Mouse (Mus musculus): Measurements from ENCODE around the gene Slc35f3. TPM values are rescaled to one million over a fixed set of nuclear protein-coding genes. Genes with fewer than 3 reads are reported as not detected.

Gene Slc35f3
- total RNA-seq (2021) = under 1 TPM in 1 of 2 experiments, not detected in 1; 0.33 TPM
- long read RNA-seq, experiment 1 = 0 reads
- long read RNA-seq, experiment 2 = 0 reads

DNA sequence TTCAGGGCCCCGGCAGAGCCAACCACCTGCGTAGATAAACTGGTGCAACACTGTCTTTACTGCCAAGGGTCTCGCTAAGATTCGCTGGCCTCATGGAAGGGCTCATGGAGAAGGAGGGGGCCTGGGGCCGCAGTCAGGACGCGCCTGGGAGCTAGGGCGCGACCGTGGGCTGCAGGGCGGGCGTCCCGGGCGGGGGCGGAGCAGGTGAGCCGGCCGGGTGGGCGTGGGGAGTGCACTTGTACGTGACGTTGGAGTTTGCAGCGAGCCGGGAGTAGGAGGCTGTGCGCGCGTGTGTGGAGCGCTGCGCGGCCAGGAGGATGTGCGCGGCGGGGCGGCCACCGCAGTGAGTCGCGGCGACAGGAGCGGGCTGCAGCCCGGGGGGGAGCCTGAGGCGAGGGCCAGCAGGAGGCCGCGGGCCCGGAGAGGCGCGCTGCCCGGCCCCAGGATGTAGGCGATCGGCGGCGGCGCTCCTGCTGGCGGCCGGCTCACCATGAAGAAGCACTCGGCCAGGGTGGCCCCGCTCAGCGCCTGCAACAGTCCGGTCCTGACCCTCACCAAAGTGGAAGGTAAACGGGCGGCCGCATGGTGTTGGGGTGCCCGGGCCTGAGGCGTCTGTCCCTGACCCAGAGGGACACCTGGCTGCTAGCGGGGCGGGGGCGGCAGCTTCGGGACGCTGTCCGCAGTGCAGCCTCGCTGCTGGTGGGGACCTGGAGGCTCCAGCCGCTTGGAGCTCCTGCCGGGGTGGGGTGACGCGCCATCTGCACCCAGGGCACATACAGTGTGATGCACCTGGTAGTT lies at the start of gene Slc35f3:
Gene Slc35f3, plus strand, starts transcription at position 263 of the 798 bp plus-strand sequence.
- DNase-seq (ENCODE audit: low spot score) = peak; percentile 1

DNA sequence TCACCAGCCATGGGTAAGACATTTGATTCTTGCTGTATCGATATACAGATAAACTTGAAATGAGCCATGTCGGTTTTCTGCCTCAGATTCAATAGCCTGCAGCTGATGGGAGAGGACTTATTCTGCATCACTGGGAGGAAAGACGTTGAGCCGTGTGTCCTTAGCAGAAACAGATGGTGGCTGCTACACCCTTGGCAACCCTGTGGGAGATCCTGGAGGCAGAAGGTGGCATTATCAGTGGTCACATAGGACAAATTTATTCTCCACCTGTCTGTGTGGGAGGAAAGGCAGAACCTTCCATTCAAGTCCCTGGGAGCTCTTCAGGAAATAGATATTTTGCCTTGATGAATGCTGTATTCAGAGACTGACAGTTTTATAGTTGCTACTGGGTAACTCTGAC lies 47.9 kb upstream of the Slc35f3 start:
- DNase-seq (ENCODE audit: low spot score) = no peak

DNA sequence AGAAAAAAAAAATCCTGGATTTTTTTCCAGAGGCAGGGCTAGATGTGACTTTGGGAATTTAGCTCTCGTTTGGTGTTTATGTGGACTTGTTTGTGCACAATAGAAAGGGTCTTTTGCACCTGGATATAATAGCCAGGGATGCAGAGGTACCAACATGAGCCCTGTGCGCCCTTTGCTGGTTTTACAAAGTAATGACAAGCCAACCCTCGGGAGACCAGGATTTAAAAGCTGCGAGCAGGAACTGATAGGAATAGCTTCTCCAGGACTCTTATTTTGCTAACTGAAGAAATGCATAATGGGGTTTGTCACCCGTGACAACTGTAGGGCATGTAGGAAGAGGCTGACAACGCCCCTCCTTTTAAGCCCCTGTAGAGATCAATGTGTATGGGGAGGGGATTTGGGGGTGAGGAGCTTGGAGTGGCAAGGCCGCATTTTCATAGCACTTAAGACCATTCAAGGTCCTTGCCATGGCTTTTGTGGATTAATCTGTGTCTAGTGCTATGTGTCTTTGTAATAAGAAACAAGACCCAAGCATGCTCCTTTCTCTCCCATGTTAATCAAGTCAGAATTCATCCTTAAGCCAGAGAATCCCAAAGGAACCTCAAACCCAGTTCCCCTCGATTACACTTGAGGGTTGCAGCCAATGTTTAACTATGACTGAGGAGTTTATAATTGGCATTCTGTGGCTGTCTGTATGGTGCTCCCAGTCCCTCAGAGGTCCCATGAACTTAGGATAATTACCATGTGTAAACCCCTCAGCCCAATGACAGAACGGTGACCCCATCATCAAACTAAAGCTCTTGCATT lies 41.6 kb upstream of the Slc35f3 start:
- DNase-seq (ENCODE audit: low spot score) = no peak

DNA sequence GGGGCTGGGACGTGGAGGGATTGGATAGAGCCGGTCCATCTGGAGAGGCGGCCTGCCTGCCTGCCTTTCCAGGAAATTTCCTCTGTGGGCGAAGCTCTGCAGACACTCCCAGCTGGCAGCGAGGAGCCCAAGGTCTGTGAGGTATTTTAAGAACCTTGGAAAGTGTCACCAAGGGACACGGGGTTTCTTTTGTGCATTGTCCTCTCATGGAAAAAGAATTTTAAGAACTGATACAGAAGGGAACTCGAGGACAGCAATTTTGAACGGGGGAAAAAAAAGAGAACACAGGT lies 41.0 kb upstream of the Slc35f3 start:
- no peak for DNase-seq (ENCODE audit: low spot score)

DNA sequence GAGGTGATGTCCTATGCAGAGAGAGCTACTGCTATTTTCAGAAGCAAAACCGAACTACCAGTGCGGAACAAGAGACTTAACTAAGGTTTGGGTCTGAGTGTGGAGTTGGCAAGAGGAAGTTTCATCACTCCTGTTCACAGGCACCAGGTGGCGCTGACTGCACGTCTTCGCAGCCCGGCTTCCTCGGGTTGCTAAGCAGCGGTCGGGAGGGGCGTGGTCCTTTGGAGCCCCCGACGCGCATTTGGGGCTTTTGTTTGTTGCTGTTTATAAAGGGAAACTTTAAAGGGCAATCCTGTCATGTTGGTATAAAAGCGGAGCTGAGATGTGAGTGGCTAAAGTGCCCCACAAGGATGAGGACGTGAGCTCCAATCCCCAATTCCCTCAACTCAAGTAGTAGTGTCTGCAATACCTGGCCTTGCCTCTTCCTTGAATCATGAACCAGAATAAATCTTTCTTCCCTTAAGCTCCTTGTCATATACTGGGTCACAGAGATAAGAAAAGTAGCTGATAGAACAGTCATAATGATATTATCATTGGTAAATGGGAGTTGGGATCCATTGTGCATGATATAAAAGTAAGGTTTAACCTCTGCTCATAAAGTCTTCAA lies 40.1 kb upstream of the Slc35f3 start:
- DNase-seq (ENCODE audit: low spot score) = peak; percentile 25

DNA sequence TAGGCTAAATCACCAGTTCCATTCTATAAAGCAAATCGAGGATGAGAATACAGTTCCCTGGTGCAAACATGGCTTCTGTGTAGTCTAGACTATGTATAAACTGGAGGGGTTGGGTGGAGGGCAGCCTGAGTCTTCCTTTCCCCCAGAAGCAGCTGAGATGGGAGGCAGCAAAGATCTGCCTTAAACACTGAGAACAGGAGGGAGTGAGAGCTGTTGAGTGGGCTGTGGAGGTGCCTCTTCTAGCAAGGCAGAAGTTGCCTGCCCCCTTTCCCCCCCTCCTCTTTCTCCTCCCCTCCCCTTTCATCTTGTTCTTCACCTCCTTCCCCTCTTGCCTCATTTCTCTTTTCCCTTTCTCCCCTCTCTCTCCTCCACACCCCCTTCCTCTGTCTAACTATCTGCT lies 33.2 kb upstream of the Slc35f3 start:
- no peak for DNase-seq (ENCODE audit: low spot score)

DNA sequence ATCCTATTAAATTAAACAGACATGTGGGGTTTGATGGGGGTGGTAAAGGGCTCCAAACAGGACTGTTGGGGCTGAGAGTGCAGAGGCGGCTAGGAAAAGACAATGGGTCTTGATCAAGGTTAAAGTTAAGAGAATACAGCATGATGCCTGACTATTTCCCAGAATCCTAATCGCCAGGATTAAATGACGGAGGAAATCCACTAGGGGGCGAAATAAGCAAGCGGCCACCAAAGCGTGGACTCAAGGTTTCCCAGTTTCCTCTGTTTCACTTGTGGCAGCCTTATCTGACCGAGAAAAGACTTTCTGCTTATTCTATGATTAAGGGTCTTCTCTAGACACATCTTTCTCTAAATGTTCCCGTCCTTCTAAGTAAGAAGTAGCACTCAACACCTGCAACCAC lies 31.2 kb upstream of the Slc35f3 start:
- DNase-seq (ENCODE audit: low spot score) = no peak

DNA sequence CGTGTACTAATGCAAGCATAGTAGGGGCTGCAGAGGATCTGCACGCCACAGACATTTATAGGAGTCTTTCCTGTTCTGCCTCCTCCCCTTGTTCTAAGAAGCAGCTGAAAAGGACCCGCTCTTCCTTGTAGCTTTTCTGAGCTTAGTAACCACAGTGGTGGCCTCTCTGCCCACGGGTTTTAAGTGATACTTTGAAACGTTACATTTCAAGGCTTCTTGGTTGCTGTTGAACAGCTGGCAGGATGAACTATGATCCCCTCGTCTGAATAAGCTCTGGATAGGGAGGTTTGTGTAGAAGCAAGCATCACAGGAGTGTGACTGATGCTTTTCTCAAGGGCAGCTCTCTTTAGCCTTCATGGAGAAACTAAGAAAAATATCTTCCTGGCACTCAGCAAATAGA lies 28.6 kb upstream of the Slc35f3 start:
- no peak for DNase-seq (ENCODE audit: low spot score)

DNA sequence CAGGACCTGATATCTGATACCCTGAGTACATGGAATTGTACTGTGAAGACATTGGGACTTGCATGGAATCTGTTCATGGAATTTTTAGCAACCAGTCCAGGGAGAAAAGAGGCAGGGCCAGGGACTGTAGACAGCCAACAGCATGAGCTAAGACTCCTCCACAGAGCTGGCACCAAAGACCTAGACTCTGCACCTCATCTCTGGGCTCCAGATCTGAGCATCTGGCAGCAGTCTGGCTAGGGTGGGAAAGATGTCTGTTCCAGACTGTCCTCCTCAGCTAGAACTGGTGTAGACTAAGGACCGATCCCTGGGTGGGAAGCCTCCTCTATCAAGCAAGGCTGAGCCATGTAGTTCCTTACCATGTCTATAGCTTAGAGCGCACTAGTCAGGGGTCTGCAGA lies 25.9 kb upstream of the Slc35f3 start:
- no peak for DNase-seq (ENCODE audit: low spot score)

DNA sequence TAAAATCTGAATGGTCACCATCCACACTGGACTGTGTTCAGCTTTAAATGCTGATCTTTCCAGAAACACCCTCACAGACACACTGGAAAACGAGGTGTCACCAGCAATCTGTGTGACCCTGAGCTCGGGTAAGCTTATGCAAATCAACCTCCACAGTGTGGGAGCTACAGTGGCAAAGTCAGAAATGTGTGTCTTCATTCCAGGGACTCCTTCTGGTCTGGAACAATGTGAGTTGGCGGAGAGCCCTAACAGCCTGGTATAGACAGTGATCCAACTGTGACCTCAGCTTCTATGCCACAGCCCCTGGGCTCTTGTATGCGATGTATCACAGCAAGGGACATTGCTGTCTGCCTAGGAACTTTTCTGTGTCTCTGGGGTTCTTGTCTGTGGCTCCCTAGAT lies 25.3 kb upstream of the Slc35f3 start:
- no peak for DNase-seq (ENCODE audit: low spot score)

DNA sequence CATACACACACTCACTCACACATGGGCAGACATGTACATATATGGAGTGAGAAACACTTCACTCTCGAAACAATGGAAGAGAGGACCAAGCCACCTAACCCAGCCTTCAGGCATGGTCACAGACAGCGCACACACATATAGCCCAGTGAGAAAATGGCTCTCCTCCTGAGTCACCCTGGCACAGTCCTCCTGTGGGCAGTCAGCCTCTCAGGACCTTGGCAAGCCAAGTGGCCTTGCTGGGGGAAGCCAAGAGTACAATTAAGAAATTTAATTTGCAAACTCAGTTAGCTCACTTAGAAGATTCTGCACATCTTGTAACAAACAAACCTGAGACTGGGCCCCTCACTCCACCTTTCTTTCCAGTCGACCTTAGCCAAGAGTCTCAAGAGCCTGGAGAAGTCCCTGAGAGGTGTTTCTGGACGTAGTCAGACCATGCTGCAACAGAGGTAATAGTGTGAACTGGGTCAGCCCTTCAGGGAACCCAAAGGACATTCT lies 23.4 kb upstream of the Slc35f3 start:
- no peak for DNase-seq (ENCODE audit: low spot score)

DNA sequence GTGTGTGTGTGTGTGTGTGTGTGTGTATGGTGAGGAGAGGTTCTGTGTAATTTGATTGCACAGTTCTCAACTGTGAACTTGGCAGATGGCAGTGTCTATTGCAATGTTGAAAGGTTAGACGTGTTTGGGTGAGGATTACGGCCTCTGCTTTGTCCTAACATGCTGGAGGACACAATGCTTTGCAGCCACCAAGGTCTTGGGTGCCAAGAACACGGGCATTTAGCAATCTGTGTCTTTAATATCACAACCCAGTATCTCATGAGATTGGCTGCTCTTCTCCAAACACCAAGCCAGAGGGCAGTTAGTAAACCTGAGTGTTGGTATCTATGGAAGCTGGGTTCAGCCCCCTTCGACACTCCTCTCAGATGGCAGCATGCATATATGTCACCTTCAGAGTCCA lies 22.5 kb upstream of the Slc35f3 start:
- DNase-seq (ENCODE audit: low spot score) = no peak

DNA sequence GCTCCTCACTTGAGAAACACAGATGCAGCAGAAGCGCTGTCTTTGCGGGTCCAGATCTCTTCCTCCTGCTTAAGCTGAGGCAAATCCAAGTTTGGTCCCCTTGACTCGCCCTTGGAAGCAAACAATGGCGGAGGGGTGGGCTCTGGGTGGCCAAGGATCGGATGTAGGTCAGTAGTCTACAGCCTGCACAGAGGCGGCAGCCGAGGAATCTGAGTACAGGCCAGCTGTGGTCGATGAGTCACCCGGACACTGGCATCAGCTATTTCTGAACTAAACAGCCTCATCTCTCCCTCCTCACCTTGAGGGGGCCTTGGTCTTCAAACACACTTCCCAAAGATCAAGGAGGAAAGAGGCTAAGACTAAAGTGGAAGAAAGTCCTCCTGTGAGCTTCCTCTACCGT lies 6.4 kb upstream of the Slc35f3 start:
- DNase-seq (ENCODE audit: low spot score) = no peak

DNA sequence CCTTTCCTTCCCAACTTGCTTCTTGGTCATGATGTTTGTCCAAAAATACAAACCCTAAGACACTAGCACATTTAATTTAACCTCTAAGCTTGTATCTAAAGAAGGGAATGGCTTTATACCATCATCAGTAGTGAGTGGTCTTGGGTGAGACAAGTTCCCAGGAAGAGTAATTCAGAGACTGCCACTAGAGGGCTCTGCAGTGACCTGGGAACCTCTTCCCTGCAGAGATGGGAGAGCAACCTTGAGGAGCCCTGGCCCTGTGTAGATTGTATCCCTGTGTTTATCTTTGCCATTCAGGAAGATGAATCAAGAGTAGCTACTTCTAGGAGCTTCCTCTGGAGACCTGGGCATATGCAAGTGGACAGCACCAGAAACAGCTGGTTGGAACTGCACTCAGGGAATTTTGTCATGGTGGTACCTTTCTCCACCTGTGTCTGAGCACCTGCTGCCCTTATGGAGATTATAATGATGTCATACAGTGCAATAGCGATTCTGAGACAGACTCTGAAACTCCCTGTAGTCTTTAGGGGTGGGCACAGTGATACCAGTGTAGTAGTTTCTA lies 993 bp upstream of the Slc35f3 start:
- peak; percentile 25 for DNase-seq (ENCODE audit: low spot score)

DNA sequence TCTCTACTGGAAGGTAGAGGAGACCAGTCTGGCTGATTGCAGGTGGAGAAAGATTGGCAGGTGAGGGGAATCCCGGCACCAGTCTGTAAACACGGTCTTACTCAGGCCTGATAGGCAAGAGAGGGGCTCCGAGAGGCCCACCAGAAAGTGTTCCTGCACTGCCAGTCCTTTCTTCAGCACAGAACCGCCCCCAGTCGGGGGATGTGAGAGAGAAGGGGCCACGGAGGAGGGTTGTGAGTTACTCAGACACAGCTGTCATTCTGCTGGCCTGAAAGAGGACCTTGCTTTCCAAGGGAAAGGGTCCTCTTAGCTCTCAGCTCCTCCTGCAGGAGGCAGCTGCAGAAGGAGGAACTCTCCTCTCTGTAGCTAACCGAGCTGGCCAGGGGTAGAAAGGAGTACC lies 975 bp downstream of the Slc35f3 start:
- no peak for DNase-seq (ENCODE audit: low spot score)

DNA sequence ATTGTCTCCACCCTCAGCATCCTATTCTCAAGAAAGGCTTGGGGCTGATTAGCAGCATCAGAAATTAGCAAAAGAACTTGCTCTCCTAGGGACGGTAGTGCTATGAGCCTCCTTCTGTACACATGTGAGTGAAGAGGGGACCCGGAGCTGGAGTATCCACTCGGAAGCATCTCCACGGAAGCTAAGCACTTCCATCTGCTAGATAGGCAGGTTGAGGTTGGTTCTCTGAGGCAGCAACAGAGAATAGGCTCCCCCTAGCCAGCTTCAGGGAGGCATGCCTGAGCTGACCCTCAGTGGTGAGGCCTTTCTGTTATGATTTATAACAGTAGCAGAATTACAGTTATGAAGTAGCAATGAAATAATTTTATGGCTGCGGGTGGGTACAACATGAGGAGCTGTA lies 2.0 kb downstream of the Slc35f3 start:
- no peak for DNase-seq (ENCODE audit: low spot score)

DNA sequence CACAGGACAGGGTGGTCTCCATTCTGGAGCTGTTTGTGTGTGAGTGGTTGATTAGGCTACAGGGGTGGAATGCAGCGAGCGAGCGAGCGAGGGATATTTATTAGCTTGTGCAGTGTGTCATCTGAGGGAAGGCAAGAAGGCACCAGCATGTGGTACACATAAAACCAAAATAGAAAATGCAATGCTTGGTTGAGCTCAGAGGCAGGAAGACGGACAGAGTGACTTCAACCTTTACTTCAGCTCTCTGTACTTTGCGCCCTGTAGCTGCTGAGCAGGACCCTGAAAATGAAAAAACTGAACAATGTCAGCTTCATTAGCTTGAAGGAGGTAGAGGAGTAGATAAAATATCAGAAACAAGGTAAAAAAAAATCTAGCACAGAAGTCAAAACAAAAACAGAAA lies 3.2 kb downstream of the Slc35f3 start:
- no peak for DNase-seq (ENCODE audit: low spot score)

DNA sequence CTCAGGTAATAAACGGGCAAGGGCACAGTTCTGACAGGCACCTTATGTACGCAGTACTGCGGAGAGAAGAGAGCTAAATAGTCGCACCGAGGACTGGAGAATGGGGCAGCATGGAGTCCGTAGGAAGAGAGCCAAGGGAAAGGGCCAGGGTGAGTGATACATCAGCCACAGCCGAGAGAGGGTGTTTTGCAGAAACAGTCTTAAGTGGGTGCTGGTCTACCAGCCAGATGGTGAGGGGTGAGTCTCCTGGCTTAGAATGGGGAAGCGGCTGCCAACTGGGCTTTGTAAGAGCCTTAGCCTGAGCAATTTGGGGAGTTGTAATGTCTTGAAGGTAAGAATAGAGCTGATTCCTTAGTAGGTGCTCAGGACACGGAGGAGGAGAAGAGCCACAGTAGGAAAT lies 8.8 kb downstream of the Slc35f3 start:
- DNase-seq (ENCODE audit: low spot score) = no peak

DNA sequence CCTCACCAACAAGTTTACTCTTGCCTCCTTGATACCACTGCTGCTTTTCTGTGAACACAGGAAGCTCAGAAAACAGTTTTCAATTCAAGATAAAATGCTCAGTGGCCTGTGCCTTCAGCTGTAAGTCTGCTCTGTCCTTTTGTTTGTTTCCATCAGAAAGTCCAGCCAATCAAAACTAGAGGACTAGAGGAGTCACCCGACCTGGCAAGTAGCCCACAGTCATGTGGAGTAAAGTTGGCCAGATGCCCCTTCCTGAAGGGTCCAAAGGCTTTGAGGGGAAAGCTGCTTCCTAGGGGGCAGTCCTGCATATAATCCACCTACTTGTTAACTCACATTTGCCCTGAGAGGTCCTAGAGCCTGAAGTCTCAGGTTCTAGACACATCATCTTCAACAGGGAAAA lies 10.7 kb downstream of the Slc35f3 start:
- no peak for DNase-seq (ENCODE audit: low spot score)

DNA sequence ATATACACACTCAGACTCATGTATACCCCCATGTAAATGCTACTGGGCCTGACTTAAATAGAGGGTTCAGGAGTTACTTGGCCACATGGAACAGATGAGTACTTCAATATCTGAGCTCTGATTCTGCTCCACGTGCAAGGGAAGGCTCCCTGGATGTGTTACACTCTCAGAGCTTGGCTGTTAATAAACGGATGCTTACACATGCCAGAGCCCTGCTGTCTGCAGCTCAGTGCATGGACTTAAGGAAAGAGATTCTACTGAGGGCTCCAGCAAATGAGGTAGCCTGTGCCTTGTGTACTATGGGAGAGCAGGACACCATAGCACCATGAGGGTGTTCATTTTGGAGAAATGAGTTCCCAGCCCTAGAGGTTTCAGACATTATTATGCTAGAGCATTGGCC lies 26.6 kb downstream of the Slc35f3 start:
- no peak for DNase-seq (ENCODE audit: low spot score)

DNA sequence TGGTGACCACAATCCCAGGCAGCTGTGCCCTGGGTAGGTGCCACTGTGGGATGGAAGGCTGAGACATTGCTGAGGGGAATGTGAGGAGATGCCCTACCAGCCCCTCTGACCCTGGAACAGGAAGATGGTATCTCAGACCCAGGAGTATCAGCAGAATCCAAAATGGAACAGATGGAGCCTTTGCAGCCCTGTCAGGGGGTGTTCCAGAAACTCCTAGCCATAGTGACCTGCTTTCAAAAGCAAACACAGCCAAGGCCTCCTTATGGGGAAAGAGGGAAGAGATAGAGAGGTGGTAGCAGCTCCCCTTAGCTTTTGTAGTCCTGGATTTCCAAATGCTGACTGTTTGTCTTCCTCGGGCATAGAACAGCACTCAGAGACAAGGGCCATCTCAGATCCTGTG lies 27.8 kb downstream of the Slc35f3 start:
- no peak for DNase-seq (ENCODE audit: low spot score)

DNA sequence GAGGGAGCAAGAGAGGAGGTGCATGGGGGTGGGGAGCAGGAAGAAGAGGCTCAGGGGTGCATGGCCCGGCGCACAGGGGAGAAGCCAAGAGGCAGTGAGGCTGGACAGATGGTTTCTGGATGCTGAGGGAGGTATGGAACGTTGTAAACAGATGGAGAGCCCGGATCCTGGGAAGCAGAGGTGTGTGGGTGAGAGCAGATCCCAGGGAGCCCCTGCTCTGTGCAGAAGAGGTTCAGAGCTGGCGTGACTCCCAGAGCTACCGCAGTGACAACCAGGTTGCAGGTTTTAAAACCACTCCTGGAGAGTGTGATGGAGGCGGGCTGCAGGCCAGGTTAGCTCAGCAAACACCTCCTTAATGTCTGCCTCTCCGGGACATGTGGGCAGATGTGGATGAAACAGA lies 28.4 kb downstream of the Slc35f3 start:
- DNase-seq (ENCODE audit: low spot score) = no peak

Measured in gastrocnemius, adult 18-20 months (tissue).